Mouse (Mus musculus) adrenal gland, adult (tissue): Measurements from ENCODE around the gene Erfe.

Experiments
- DNase-seq, 2 experiments: peaks; one replicate each; pipeline ENCODE4 v3.0.0; 2022 to 2023; ENCODE audit warnings: low spot score in 1 of 2; ENCODE audit not compliant: inconsistent age in 2 of 2

Erfe gene

DNA sequence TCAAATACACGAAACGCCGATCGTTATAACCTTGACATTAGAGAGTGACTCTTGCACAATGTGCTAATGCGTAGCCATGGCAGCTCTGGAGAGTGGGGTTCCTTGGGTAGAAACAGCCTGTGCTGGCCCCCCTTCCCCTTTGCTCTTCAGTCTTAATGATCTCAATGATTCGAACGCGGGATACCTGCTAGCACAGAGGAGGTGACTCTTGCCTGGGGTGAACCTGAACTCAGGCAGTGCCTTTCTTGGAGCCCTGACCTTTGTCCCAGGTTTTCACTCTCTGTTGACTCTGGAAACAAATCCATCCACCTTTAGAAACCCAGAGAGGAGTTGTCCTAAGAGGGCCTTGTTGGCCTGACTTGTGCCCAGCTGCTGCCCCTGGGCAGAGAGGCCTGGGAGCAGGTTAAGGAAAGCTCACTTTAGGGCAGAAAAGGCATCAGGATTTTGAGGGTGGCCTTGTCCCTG is 54.4 kb downstream of the Erfe start:
- peak in 1 of 2 experiments; percentile 83 for DNase-seq
